Mouse (Mus musculus): ENCODE results near the gene Lipt2.

DNA sequence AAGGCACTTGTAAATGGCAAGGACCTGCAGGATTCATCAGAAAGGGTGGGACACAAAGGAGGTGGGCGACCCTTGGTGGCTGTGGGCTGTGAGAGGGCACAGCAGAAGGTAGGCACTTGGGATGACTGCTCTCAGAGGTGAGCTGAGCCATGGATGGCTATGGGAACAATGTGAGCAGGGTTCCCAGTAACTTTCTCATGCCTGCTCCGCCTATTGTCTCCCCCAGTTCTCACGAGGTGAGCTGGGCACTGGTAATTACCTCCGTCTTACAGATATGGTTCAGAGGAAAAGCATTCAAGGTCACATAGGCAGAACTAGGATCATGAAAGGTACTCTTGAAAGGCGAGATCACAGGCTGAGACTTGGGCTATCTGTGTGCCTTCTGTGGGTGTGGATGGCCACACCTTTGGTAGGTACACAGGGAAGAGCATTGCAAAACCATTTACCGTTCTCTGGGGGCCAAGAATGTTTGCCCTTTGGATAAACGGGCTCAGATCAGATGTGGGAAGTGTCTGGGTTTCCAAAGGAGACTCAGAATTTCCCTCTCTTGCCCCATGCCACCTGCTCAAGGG, 20.8 kb downstream of the Lipt2 start:
- no peak for TF ChIP-seq CTCF (IDR thresholded peaks at IDR 0.05)
- TF ChIP-seq POLR2A (IDR thresholded peaks at IDR 0.05; ENCODE audit: insufficient read depth, low read depth, low read length), result no peak
- no peak for TF ChIP-seq EP300 (IDR thresholded peaks at IDR 0.05; ENCODE audit: insufficient read depth, low read depth, low read length)

All from heart, adult 2 months (tissue).